Mouse (Mus musculus): ENCODE measurements around the gene Nup35. TPM values are rescaled to one million over a fixed set of nuclear protein-coding genes. Genes with fewer than 3 reads are reported as not detected.

Nup35 gene
- polyA plus RNA-seq, 1 experiment from 2014 or later = 58.9 TPM

DNA sequence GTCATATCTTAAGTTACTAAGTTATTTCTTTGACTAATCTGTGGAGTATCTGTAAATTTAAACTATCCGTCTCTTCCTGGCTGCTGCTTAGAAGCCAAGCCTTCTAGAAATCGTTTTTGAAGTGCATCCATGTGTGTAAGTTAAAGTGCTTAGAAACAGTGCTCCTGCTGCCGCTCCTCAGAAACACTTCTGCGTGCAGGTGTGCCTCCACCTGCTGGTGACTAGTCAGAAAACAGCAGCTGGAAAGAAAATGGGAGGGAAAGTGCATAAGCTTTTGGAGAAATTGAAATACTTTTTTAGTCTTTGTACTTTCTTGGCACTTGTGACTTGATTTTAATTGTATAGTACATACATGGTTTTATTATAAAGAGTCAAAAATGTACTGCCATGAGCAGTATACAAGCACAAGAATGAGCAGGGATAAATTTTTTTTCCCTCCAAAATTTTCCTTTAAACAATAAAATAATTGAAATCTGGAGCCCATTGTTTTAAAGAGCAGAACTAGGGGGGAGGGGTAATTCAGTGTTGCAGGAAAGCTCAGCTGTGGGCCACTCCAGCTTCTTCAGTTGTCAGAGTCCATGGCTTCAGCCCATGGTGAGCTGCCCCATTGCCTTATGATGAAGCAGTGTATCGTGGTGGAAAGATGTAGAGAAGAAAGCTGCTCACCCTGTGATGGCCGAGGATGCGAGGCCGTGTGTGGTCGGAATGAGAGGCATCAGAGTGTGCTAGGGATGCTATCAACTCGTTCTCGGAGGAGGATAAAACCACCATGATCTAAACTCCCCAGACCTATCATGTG, 53.0 kb downstream of the Nup35 start:
- H3K4me3 ChIP-seq (ENCODE audit: low read depth, low read length) = no peak overlapping the region
- no peaks in the 10 kb centered on the region for H3K9me3 ChIP-seq (ENCODE audit: low read depth, low read length)
- H3K36me3 ChIP-seq (ENCODE audit: insufficient read depth) = peaks cover 12% of the 10 kb centered on the region; the same call in 1 of the 2 replicates
- H3K27ac ChIP-seq (ENCODE audit: low read depth) = no peak overlapping the region
- no peak overlapping the region for H3K9ac ChIP-seq
- ATAC-seq (ENCODE audit: insufficient read depth) (no peak; the same call in 1 of the 2 replicates), DNase-seq (peak; percentile 13)
- peak; percentile 50 for TF ChIP-seq CTCF (IDR thresholded peaks at IDR 0.05; ENCODE audit: low read depth)
- no peak overlapping the region for H3K4me2 ChIP-seq
- H3K27me3 ChIP-seq (ENCODE audit: insufficient read depth, low read length) = no peaks in the 10 kb centered on the region
- no peaks in the 10 kb centered on the region for H3K4me1 ChIP-seq (ENCODE audit: insufficient read depth)
- WGBS = 71% methylated on average over 11 of the region's 11 CpGs

DNA sequence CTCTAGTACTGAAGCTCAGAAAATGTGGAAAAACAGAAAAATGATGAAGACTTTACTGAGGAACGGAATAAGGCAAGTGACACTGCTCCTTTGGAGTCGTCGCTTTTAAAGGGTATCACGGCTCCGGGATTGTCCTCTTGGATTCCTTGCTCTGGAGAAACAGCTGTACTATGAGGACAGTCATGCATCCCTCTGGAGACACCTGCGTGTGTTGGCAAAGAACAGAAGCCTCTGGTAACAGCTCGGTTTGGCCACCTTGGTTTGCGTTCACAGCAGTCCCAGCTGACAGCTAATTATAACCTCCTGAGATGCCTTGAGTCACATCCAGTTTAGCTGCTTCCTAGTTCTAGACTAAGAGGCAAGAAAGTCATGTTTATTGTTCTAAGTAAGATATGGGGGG, 61.8 kb downstream of the Nup35 start:
- Histone ChIP-seq H3K9me3 (ENCODE audit: low read depth, low read length) (no peaks in the 10 kb centered on the region), H3K4me2 (no peak overlapping the region), H3K36me3 (ENCODE audit: insufficient read depth) (no peaks in the 10 kb centered on the region), H3K27ac (ENCODE audit: low read depth) (no peak overlapping the region), H3K4me3 (ENCODE audit: low read depth, low read length) (no peak overlapping the region), H3K27me3 (ENCODE audit: insufficient read depth, low read length) (no peaks in the 10 kb centered on the region), H3K4me1 (ENCODE audit: insufficient read depth) (no peaks in the 10 kb centered on the region), H3K9ac (no peak overlapping the region)
- 76% methylated on average over 8 of the region's 8 CpGs for WGBS
- ATAC-seq (ENCODE audit: insufficient read depth) (no peak), DNase-seq (no peak)
- no peak for TF ChIP-seq CTCF (IDR thresholded peaks at IDR 0.05; ENCODE audit: low read depth)

DNA sequence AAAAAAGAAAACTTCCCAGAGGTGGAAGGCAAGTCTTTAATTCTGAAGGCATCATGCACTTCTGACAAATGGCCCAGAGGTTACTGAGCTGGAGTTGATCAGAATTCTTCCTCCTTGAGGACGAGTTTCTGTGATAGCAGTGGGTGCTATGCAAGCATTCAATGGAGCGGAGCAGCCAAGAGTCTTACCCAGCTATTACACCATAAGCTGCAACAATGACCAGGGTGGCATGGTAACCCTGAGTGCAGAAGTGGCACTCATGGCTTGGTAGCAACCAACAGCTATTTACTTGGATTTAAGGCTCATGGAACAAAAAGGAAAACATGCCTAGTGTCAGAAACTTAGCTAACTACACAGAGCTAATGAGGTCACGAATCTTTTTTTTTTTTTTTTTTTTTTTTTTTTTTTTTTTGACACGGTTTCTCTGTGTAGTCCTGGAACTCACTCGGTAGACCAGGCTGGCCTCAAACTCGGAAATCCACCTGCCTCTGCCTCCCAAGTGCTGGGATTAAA, 66.7 kb downstream of the Nup35 start:
- ATAC-seq (ENCODE audit: insufficient read depth) = no peak
- Histone ChIP-seq H3K4me1 (ENCODE audit: insufficient read depth) (no peaks in the 10 kb centered on the region), H3K4me2 (no peak overlapping the region), H3K27ac (ENCODE audit: low read depth) (no peak overlapping the region), H3K9me3 (ENCODE audit: low read depth, low read length) (no peaks in the 10 kb centered on the region), H3K9ac (no peak overlapping the region), H3K27me3 (ENCODE audit: insufficient read depth, low read length) (no peaks in the 10 kb centered on the region), H3K4me3 (ENCODE audit: low read depth, low read length) (no peak overlapping the region), H3K36me3 (ENCODE audit: insufficient read depth) (no peaks in the 10 kb centered on the region)
- DNase-seq = no peak
- WGBS = 76% methylated on average over 6 of the region's 6 CpGs
- no peak for TF ChIP-seq CTCF (IDR thresholded peaks at IDR 0.05; ENCODE audit: low read depth)

DNA sequence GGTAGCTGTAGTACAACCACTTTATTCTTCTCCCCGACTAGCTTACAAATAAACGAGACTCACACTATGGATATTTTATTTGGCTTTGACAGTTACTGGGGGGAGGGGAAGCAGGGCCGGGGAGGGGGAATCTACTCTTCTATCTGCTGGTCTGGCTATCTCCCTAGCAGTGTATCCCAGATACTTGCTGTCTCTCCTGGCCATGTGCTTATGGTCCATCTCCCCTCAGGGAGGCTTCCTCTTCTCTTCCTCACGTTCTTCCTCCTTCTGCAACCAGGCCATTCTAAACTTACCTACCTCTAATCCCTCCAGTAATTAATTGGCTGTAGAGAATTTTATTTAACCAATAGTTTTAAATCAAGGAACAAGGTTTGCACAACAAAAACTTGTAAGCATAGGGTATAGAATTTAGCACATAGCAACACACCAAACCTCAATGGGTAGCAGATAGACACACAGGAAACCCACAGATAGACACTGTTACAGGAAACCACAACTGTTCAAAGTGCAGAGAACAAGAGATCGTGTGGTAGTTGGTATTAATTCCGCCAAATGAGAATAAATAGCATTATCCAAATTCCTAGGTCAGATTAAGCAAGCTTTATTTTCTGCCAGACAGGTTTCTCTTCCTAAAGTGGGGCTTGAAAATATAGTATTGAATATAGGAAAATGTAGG, 67.5 kb downstream of the Nup35 start:
- TF ChIP-seq CTCF (IDR thresholded peaks at IDR 0.05; ENCODE audit: low read depth) = no peak
- no peaks in the 10 kb centered on the region for H3K4me1 ChIP-seq (ENCODE audit: insufficient read depth)
- no peaks in the 10 kb centered on the region for H3K27me3 ChIP-seq (ENCODE audit: insufficient read depth, low read length)
- H3K4me3 ChIP-seq (ENCODE audit: low read depth, low read length) = no peak overlapping the region
- H3K9me3 ChIP-seq (ENCODE audit: low read depth, low read length) = no peaks in the 10 kb centered on the region
- 80% methylated on average over 6 of the region's 6 CpGs for WGBS
- H3K27ac ChIP-seq (ENCODE audit: low read depth) = no peak overlapping the region
- DNase-seq (no peak), ATAC-seq (ENCODE audit: insufficient read depth) (no peak)
- H3K9ac ChIP-seq = no peak overlapping the region
- H3K4me2 ChIP-seq = no peak overlapping the region
- H3K36me3 ChIP-seq (ENCODE audit: insufficient read depth) = no peaks in the 10 kb centered on the region

DNA sequence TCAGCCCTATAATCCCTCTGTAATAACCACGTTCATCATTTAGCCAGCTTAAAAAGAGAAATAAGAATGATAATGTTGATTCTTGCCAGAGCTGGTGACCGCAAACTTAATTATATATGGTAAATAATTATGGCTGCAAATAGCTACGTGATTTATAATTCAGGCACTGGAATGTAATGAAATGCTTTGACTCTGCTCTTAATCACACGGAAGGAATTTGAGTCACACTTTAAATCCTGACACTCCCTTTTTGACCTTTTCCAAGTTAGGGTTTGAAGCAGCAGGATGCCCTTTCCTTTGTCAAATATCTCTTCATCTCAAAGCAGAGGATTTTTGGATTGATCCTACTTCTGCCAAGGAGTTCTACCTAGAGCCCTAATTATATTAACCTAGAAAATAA, 71.2 kb downstream of the Nup35 start:
- H3K4me1 ChIP-seq (ENCODE audit: insufficient read depth) = no peaks in the 10 kb centered on the region
- ATAC-seq (ENCODE audit: insufficient read depth) (no peak), DNase-seq (no peak)
- H3K9me3 ChIP-seq (ENCODE audit: low read depth, low read length) = no peaks in the 10 kb centered on the region
- no peak overlapping the region for H3K27ac ChIP-seq (ENCODE audit: low read depth)
- H3K36me3 ChIP-seq (ENCODE audit: insufficient read depth) = no peaks in the 10 kb centered on the region
- no peak overlapping the region for H3K9ac ChIP-seq
- no peak overlapping the region for H3K4me2 ChIP-seq
- H3K4me3 ChIP-seq (ENCODE audit: low read depth, low read length) = no peak overlapping the region
- no peak for TF ChIP-seq CTCF (IDR thresholded peaks at IDR 0.05; ENCODE audit: low read depth)
- WGBS = 56% methylated on average over 4 of the region's 4 CpGs
- no peaks in the 10 kb centered on the region for H3K27me3 ChIP-seq (ENCODE audit: insufficient read depth, low read length)

DNA sequence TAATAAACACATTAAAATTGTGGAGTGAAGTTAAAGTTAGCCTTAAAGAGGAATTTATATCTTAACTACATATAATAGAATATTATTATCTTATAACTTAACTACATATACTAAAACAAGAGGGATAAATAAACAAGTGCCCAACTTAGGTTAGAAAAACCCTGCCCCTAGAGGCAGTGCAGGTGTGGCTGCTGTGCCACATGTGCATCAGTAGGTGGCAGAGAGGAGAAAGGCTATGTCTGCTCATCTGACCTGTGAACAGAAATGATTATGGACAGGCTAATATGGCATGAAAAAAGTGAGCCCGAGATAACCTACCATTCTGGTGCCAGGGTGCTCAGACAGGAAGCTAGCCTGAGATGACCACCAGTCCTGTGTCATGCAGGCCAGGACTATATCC, 90.4 kb downstream of the Nup35 start:
- Histone ChIP-seq H3K9me3 (ENCODE audit: low read depth, low read length) (no peaks in the 10 kb centered on the region), H3K36me3 (ENCODE audit: insufficient read depth) (no peaks in the 10 kb centered on the region), H3K4me3 (ENCODE audit: low read depth, low read length) (no peak overlapping the region), H3K27ac (ENCODE audit: low read depth) (no peak overlapping the region), H3K27me3 (ENCODE audit: insufficient read depth, low read length) (no peaks in the 10 kb centered on the region), H3K4me2 (no peak overlapping the region), H3K4me1 (ENCODE audit: insufficient read depth) (no peaks in the 10 kb centered on the region), H3K9ac (no peak overlapping the region)
- WGBS = 86% methylated on average over 1 of the region's 1 CpGs
- TF ChIP-seq CTCF (IDR thresholded peaks at IDR 0.05; ENCODE audit: low read depth) = no peak; the same call in none of the 2 replicates
- ATAC-seq (ENCODE audit: insufficient read depth) (no peak), DNase-seq (no peak)

MicroRNA genes within 50 kb of the gene (microRNA counts, 519-probe panel; counts per million panel counts)
- microRNA mmu-miR-684 = 2,095 counts per million, percentile 25 among the panel's probes with 10 or more counts

Small RNA genes within 50 kb of the gene (microRNA-seq; reads per million reads assigned to microRNA genes)
- not detected for gene Mir684-1 (ENCODE audit: borderline number of aligned reads)

Other genes starting within 250 kb of the Nup35 start
- gene Frzb, start 169.6 kb upstream of the Nup35 start, polyA plus RNA-seq (2014; fragmentation: Nextera tagmentation; extraction: Ambion mirVana) = 0.65 and 0.88 TPM in 2 replicates
- 67.6 and 68.9 TPM in 2 replicates for gene Nckap1, start 35.9 kb upstream of the Nup35 start, polyA plus RNA-seq (2014; fragmentation: Nextera tagmentation; extraction: Ambion mirVana)
- gene Dusp19, start 191 bp upstream of the Nup35 start, polyA plus RNA-seq (2014; fragmentation: Nextera tagmentation; extraction: Ambion mirVana) = 15.1 and 16.8 TPM in 2 replicates

Data from lung, embryonic 14.5 days (tissue).